Mouse (Mus musculus): ENCODE results near the gene Csnk2a1. TPM values are rescaled to one million over a fixed set of nuclear protein-coding genes. Genes with fewer than 3 reads are reported as not detected.
"Not testable (repeated sequence)": the region's sequence is repeated elsewhere in the genome, so short reads cannot be mapped to it uniquely, and the experiment has no call there.

Csnk2a1 gene
- total RNA-seq (2017) = 105 and 132 TPM in 2 replicates

- ATAC-seq (replicated peaks; ENCODE audit: low read depth, poor library complexity, severe bottlenecking) = peak; percentile 89
These were observed at the start of gene Csnk2a1 for GRCm38 (mm10) chr2:152226248-152227050. Csnk2a1 (plus strand) TSS chr2:152226839.

- ATAC-seq (replicated peaks; ENCODE audit: low read depth, poor library complexity, severe bottlenecking) = 0 out of 2 replicates have a peak, but pooled peaks have one; percentile 29
These were observed 49.4 kb upstream of the Csnk2a1 start for GRCm38 (mm10) chr2:152177162-152177805.

- no peak for ATAC-seq (replicated peaks; ENCODE audit: low read depth, poor library complexity, severe bottlenecking)
These were observed 48.9 kb upstream of the Csnk2a1 start for GRCm38 (mm10) chr2:152177806-152178170.

GRCm38 (mm10) chr2:152178345-152178744, 48.3 kb upstream of the Csnk2a1 start:
- ATAC-seq (replicated peaks; ENCODE audit: low read depth, poor library complexity, severe bottlenecking) = no peak

- no peak for ATAC-seq (replicated peaks; ENCODE audit: low read depth, poor library complexity, severe bottlenecking)
These were observed 47.3 kb upstream of the Csnk2a1 start for GRCm38 (mm10) chr2:152179301-152179700.

- no peak for ATAC-seq (replicated peaks; ENCODE audit: low read depth, poor library complexity, severe bottlenecking)
These were observed 46.3 kb upstream of the Csnk2a1 start for GRCm38 (mm10) chr2:152180323-152180722.

- peak; percentile 72 for ATAC-seq (replicated peaks; ENCODE audit: low read depth, poor library complexity, severe bottlenecking)
These were observed 39.5 kb upstream of the Csnk2a1 start for GRCm38 (mm10) chr2:152187132-152187531.

GRCm38 (mm10) chr2:152189213-152189612, 37.4 kb upstream of the Csnk2a1 start:
- no peak for ATAC-seq (replicated peaks; ENCODE audit: low read depth, poor library complexity, severe bottlenecking)

- no peak for ATAC-seq (replicated peaks; ENCODE audit: low read depth, poor library complexity, severe bottlenecking)
These were observed 37.0 kb upstream of the Csnk2a1 start for GRCm38 (mm10) chr2:152189640-152190039.

GRCm38 (mm10) chr2:152190161-152190560, 36.5 kb upstream of the Csnk2a1 start:
- no peak for ATAC-seq (replicated peaks; ENCODE audit: low read depth, poor library complexity, severe bottlenecking)

- ATAC-seq (replicated peaks; ENCODE audit: low read depth, poor library complexity, severe bottlenecking) = no peak
These were observed 33.9 kb upstream of the Csnk2a1 start for GRCm38 (mm10) chr2:152192591-152193345.

- ATAC-seq (replicated peaks; ENCODE audit: low read depth, poor library complexity, severe bottlenecking) = no peak
These were observed 33.3 kb upstream of the Csnk2a1 start for GRCm38 (mm10) chr2:152193346-152193710.

GRCm38 (mm10) chr2:152194586-152194985, 32.1 kb upstream of the Csnk2a1 start:
- ATAC-seq (replicated peaks; ENCODE audit: low read depth, poor library complexity, severe bottlenecking) = no peak; the same call in 1 of the 2 replicates

GRCm38 (mm10) chr2:152196896-152197295, 29.7 kb upstream of the Csnk2a1 start:
- peak; percentile 23 for ATAC-seq (replicated peaks; ENCODE audit: low read depth, poor library complexity, severe bottlenecking)

- peak; percentile 98 for ATAC-seq (replicated peaks; ENCODE audit: low read depth, poor library complexity, severe bottlenecking)
These were observed 29.3 kb upstream of the Csnk2a1 start for GRCm38 (mm10) chr2:152197301-152197712.

- not testable (repeated sequence) for ATAC-seq (replicated peaks; ENCODE audit: low read depth, poor library complexity, severe bottlenecking)
These were observed 20.5 kb upstream of the Csnk2a1 start for GRCm38 (mm10) chr2:152206139-152206538.

GRCm38 (mm10) chr2:152211871-152212270, 14.8 kb upstream of the Csnk2a1 start:
- no peak for ATAC-seq (replicated peaks; ENCODE audit: low read depth, poor library complexity, severe bottlenecking)

GRCm38 (mm10) chr2:152216975-152217374, 9.7 kb upstream of the Csnk2a1 start:
- ATAC-seq (replicated peaks; ENCODE audit: low read depth, poor library complexity, severe bottlenecking) = no peak

GRCm38 (mm10) chr2:152223521-152224300, 2.9 kb upstream of the Csnk2a1 start:
- no peak for ATAC-seq (replicated peaks; ENCODE audit: low read depth, poor library complexity, severe bottlenecking)

- no peak for ATAC-seq (replicated peaks; ENCODE audit: low read depth, poor library complexity, severe bottlenecking)
These were observed 1.1 kb upstream of the Csnk2a1 start for GRCm38 (mm10) chr2:152225536-152225935.
